Mouse (Mus musculus): Measurements from ENCODE around the gene D430041D05Rik.

Gene D430041D05Rik

GRCm38 (mm10) chr2:104267049-104267448 is 143.8 kb downstream of the D430041D05Rik start:
- DNase-seq (ENCODE audit: low spot score): no peak

DNA sequence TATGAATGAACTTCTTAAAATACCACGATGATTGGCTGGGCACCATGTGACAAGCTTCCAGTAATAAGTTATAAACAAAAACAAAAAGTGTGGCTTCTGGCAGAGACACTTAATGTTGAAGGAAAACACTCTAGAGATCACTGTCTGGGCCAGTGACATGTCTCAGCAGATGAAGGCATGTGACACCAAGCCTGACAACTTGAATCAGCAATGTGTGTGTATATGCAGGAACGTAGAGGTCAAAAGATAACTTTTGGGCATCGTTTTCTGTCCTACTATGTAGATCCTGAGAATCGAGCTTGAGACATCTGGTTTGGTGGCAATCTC is 149.1 kb downstream of the D430041D05Rik start:
- DNase-seq (ENCODE audit: low spot score): no peak

DNA sequence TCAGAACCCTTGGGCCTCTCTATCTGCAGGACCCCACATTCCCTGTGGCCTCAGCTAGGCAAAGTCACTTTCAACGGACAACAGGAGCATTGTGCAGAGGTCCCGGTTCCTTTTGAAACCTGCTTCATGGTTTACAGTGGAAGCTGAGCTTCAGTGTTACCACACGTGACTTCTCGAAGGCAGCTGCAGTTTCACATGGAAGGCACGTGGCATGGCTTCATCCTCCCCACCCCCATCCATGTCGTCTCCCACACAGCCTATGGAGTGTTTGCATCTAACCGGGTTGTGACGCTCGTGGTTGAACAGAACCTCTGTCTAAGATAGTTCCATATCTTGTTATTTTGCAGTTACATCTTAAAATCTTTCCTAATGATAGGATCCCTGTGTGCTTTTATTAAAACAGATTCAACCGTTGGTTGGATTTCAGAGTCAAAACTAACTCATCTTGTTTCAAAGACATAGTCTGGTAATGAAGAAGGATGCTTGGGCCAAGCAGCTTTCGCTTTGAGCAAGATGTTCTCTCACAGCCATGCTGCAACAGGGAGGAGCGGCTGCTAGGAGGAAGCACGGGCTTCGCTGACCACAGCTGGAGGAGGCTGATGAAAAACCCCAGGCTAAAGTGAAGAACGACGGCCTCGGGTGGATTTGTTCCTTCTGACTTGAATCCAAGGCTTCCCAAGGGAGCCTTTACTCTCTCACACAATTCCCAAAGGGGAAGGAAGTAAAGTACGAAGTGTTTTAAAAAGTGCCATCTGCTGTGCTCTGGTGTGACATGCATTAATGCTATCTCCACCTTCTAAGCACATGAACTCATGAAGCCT is 149.7 kb downstream of the D430041D05Rik start:
- no peak for DNase-seq (ENCODE audit: low spot score)

DNA sequence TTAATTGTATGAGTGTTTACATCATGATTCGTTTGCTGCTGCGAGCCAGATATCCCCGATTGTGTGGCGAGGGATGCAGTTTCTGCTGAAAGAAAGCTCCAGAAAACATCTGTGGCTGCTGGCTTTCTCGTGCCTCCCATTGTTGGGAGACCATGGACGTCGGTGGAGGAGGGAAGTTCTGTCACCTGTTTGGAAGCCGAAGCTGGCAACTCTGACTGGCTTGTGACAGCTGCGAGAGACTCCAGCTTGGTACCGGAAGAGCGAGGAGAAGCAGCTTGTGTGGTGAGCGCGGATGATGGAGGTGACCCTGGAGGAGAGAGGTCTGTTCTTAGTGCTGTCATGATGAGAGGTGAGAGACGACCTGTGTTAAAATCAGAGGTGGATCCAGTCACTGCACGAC is 154.2 kb downstream of the D430041D05Rik start:
- no peak for DNase-seq (ENCODE audit: low spot score)

GRCm38 (mm10) chr2:104254944-104255343 is 155.9 kb downstream of the D430041D05Rik start:
- no peak for DNase-seq (ENCODE audit: low spot score)

DNA sequence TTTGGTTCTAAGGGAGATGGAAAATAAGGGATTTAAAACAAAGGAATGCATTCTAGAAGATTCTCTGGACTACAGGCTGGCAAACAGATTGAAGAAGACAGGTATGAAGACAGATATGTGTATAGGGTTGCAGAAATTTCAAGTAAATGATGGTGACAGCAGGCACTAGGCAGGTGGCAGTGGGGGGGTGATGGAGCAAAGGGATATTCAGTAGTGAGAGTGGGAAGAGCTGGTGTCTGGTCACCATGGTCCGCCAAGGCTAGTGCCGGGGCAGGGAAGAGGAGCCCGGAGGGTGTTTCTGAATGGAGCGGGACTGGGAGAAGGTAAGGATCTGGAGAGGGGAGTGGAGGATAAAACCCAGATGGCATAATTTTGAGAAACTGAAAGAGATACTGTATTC is 157.5 kb downstream of the D430041D05Rik start:
- no peak for DNase-seq (ENCODE audit: low spot score)

- peak; percentile 13 for DNase-seq (ENCODE audit: low spot score)
Measured at GRCm38 (mm10) chr2:104251647-104252046, 159.2 kb downstream of the D430041D05Rik start.

DNA sequence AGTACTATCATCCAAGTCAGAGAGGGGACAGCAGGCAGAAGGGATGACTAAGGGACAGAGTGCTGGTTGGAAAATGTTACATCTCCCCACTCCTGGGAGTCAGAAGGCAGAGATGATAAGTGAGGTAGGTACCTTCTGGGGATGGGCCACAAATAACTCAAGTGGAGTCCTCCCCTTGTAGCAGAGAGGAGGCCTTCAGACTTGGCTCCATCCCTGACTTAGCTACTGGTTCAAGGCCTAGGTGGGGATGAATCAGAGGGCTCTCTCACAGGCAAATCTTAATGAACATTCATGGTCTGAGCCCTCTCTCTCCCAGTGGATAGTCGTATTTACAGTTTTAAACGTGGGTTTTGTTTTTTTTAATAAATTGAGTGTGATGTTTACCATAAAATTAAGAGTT is 161.0 kb downstream of the D430041D05Rik start:
- no peak for DNase-seq (ENCODE audit: low spot score)

- DNase-seq (ENCODE audit: low spot score): no peak
Measured at GRCm38 (mm10) chr2:104246851-104247250, 164.0 kb downstream of the D430041D05Rik start.

GRCm38 (mm10) chr2:104242055-104242454 is 168.8 kb downstream of the D430041D05Rik start:
- no peak for DNase-seq (ENCODE audit: low spot score)

- DNase-seq (ENCODE audit: low spot score): no peak
Measured at GRCm38 (mm10) chr2:104237141-104237540, 173.7 kb downstream of the D430041D05Rik start.

DNA sequence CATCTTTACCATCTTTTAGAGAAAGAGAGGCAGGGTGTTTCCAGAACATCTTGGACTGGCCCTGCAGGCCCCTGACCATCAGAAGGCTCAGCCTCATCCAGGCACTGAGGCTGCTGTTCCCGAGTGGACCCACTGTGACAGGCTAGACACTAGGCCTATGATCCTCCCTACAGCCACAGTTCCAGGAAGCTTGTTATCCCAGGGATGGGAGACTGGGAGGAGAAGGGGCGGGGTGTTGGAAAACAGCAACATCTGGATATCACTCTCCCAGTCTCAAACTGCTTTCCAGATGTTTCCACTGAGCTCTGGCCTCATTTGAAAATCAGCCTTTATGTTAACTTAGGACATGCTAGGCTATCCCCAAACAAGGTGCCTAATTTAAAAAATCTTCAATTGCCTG is 180.4 kb downstream of the D430041D05Rik start:
- DNase-seq (ENCODE audit: low spot score): no peak

DNA sequence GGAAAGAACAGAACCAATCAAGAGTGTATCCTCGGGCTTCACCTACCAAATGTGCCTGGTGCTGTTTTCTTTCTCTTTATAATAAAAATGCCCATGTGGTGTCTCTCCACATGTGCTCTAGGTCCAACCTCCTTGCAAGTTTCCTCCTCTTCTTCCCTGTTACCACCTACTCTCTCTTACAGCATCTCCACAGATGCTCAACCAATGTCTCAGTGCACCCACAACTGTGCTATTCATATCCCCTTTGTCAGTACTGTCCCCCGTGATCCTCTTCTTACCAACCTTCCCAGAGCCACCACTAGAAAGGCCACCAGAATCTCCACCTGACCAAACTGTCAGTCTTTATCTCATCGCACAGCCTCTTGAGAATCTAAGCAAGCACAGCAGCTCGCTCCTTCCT is 184.8 kb downstream of the D430041D05Rik start:
- no peak for DNase-seq (ENCODE audit: low spot score)

- no peak for DNase-seq (ENCODE audit: low spot score)
Measured at GRCm38 (mm10) chr2:104219733-104220391, 191.0 kb downstream of the D430041D05Rik start.

- DNase-seq (ENCODE audit: low spot score): no peak
Measured at GRCm38 (mm10) chr2:104218588-104219065, 192.2 kb downstream of the D430041D05Rik start.

GRCm38 (mm10) chr2:104218114-104218513 is 192.7 kb downstream of the D430041D05Rik start:
- DNase-seq (ENCODE audit: low spot score): no peak

DNA sequence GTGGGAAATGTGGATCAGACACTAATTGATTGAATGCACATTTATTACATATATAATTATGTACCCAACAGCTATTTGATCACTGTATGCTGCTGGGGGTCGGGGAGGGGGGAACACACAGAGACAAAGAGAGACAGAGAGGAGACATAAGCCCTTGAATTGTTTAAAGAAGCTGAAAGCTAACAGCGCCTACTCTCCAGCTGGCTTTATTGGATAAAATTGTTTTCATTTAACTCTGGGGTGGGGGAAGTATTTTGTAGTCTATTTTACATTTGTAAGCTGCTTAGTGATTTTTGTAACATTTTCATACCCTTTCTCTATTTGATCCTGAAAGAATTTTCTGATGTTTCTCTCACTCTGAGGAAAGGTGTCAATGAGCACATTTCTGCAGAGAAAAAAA is 201.4 kb downstream of the D430041D05Rik start:
- no peak for DNase-seq (ENCODE audit: low spot score)

- DNase-seq (ENCODE audit: low spot score): no peak
Measured at GRCm38 (mm10) chr2:104208415-104208814, 202.4 kb downstream of the D430041D05Rik start.

- DNase-seq (ENCODE audit: low spot score): peak; percentile 68
Measured at GRCm38 (mm10) chr2:104207948-104208347, 202.9 kb downstream of the D430041D05Rik start.

GRCm38 (mm10) chr2:104205623-104206022 is 205.2 kb downstream of the D430041D05Rik start:
- DNase-seq (ENCODE audit: low spot score): no peak

GRCm38 (mm10) chr2:104200211-104200610 is 210.6 kb downstream of the D430041D05Rik start:
- no peak for DNase-seq (ENCODE audit: low spot score)

DNA sequence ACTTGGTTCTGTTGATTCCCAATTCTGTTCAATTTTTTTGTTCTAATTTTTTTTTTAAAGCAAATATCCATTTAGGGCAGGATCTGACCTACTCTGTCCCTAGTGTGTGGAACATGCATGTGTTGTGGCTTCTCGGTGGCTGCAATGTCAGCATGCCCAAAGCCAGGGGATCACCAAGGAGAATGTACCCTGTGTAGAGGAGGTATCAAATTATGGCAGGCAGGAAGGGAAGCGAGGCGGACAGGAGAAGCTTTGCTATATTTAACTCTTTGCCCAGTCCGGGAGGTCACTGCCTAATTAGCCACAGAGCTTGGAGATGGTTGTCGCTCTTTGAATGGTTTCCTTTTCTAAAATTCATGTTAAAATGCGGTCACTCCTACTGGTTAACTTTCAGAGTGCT is 212.6 kb downstream of the D430041D05Rik start:
- no peak for DNase-seq (ENCODE audit: low spot score)

- no peak for DNase-seq (ENCODE audit: low spot score)
Measured at GRCm38 (mm10) chr2:104197281-104197680, 213.5 kb downstream of the D430041D05Rik start.
